Mouse (Mus musculus) heart, postnatal 0 days (tissue): ENCODE results near the gene 4930415O20Rik. TPM values are rescaled to one million over a fixed set of nuclear protein-coding genes. Genes with fewer than 3 reads are reported as not detected.
A peak's percentile ranks its signal among the peaks of the same experiment; 100 is the strongest.

Experiments used
- ATAC-seq: fragments of 200-750 bp; cut with Nextera tagmentation; 2 replicates; pipeline ENCODE4 v1.8.0; 2017; ENCODE audit warnings: low read depth, moderate number of reproducible peaks, moderate library complexity; ENCODE audit not compliant: insufficient read depth
- DNase-seq: peaks from one replicate; pipeline ENCODE4 v3.0.0-alpha.2; 2016; ENCODE audit warnings: low spot score
- H3K27ac ChIP-seq: fragments of 300-500 bp; sonication (generic); 2 replicates; pipeline ENCODE4 v1.5.1; 2014; ENCODE audit warnings: low read depth, mild to moderate bottlenecking
- H3K27me3 ChIP-seq: fragments of 300-500 bp; sonication (generic); 2 replicates; pipeline ENCODE4 v1.6.1; 2014; ENCODE audit warnings: low read length, mixed read lengths; ENCODE audit not compliant: control insufficient read depth, insufficient read depth
- H3K36me3 ChIP-seq: fragments of 300-500 bp; sonication (generic); replicated peaks from 2 replicates; pipeline ENCODE4 v1.6.1; 2014; ENCODE audit warnings: low read length, mixed read lengths; ENCODE audit not compliant: control insufficient read depth, insufficient read depth
- H3K4me1 ChIP-seq: fragments of 300-500 bp; sonication (generic); 2 replicates; pipeline ENCODE4 v1.6.1; 2014; ENCODE audit warnings: antibody characterized with exemption; ENCODE audit not compliant: control insufficient read depth, insufficient read depth
- H3K4me2 ChIP-seq: fragments of 300-500 bp; sonication (generic); 2 replicates; pipeline ENCODE4 v1.6.1; 2014; ENCODE audit warnings: low read depth, mild to moderate bottlenecking, low read length, moderate library complexity
- H3K4me3 ChIP-seq: fragments of 300-500 bp; sonication (generic); 2 replicates; pipeline ENCODE4 v1.5.1; 2014; ENCODE audit warnings: low read depth, low read length
- H3K9ac ChIP-seq: fragments of 300-500 bp; sonication (generic); replicated peaks from 2 replicates; pipeline ENCODE4 v1.6.1; 2014; ENCODE audit warnings: low read depth, low read length, mixed read lengths
- H3K9me3 ChIP-seq: fragments of 300-500 bp; sonication (generic); replicated peaks from 2 replicates; pipeline ENCODE4 v1.6.1; 2016; ENCODE audit warnings: low read length; ENCODE audit not compliant: control insufficient read depth
- CTCF ChIP-seq: IDR thresholded peaks from 2 replicates; pipeline ENCODE4 v1.5.1; 2016; ENCODE audit warnings: antibody characterized with exemption, control low read depth, low read depth
- EP300 ChIP-seq: IDR thresholded peaks from 2 replicates; pipeline ENCODE4 v1.6.1; 2016; ENCODE audit warnings: antibody characterized with exemption, low read depth
- WGBS: fragments of 180-500 bp; shearing (Covaris S2); extraction: QIAGEN DNeasy Blood & Tissue Kit; methylation state at CpG from one replicate; pipeline ENCODE4 v1.1.7; 2014; 5-methylcytosine and 5-hydroxymethylcytosine counted together
- polyA plus RNA-seq: library from polyadenylated mRNA; unstranded; fragments of >200 nt; fragmentation: Nextera tagmentation; extraction: Ambion mirVana; gene quantifications from 2 replicates; pipeline ENCODE4 v1.2.1, GENCODE M21; 2015
- total RNA-seq: library from RNA; depleted of rRNA; stranded (reverse); fragments of >200 nt; gene quantifications from 2 replicates; pipeline ENCODE4 v1.2.3, GENCODE M21; 2014; ENCODE audit warnings: low replicate concordance

The 4930415O20Rik gene
- total and polyA plus RNA-seq, 2 experiments from 2014 or later, result 0.30 TPM; not detected in 1

DNA sequence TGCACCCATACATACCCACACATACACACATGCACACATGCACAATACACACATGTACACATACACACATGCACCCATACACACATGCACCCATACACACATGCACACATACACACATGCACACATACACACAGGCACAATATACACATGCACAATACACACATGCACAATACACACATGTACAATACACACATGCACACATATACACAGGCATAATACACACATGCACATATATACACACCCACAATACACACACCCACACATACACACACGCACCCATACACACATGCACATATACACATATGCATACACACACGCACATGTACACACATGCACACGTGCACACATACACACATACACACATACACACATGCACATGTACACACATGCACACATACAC, 41.4 kb downstream of the 4930415O20Rik start:
- ATAC-seq (no peak), DNase-seq (no peak)
- Histone ChIP-seq H3K4me2 (no peak overlapping the region), H3K4me1 (peaks cover 15% of the 10 kb centered on the region), H3K36me3 (no peaks in the 10 kb centered on the region), H3K4me3 (no peak overlapping the region), H3K9me3 (no peaks in the 10 kb centered on the region), H3K9ac (no peak overlapping the region), H3K27ac (no peak overlapping the region), H3K27me3 (no peaks in the 10 kb centered on the region)
- WGBS, result 98% methylated on average over 3 of the region's 3 CpGs
- no peak for TF ChIP-seq EP300

DNA sequence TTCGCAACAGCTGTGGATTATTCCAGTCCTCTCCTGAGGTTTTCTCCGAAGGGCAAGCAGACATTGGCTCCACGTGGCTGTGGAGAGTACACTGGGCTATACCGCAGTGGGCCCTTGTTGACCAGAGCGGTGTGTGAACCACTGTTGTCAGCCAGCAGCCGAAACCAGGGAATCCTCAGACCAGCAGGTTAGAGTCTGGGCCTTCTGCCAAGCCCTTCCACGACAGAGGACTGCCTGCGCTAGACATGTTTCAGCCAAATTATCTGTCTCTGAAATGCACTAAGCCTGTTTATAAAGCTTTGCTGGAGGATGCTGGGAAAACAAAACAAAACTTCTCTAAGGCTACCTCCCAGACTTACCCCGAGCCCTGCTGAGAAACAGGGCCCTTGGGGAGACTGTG, 43.7 kb downstream of the 4930415O20Rik start:
- Histone ChIP-seq H3K27me3 (no peaks in the 10 kb centered on the region), H3K27ac (peak overlapping the region; percentile 5), H3K4me2 (no peak overlapping the region), H3K9me3 (no peaks in the 10 kb centered on the region), H3K36me3 (no peaks in the 10 kb centered on the region), H3K4me1 (peaks cover 10% of the 10 kb centered on the region; the same call in 1 of the 2 replicates), H3K4me3 (no peak overlapping the region), H3K9ac (no peak overlapping the region)
- no peak for DNase-seq
- ATAC-seq, result peak; percentile 27; the same call in 1 of the 2 replicates
- TF ChIP-seq CTCF (no peak), EP300 (no peak)
- WGBS, result 26% methylated on average over 9 of the region's 9 CpGs

DNA sequence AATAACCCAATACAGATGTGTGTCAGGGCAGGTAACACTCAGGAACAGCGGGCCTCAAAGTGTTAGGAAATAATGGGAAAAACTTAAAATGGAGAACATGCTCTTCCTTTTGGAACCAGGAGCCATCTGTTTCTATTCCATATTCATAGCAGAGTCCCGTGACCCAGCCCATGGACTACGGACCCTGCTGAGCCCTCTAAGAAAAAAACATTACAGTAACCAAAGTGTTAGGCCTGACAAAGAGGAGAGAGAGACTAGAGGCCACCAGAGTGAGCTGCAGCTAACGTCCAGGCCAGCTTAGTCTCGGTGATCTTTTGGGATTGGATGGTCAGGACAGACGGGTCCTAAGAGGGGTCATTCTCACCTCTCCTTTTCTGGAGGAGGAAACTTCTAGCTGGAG, 44.2 kb downstream of the 4930415O20Rik start:
- TF ChIP-seq CTCF (no peak), EP300 (no peak)
- Histone ChIP-seq H3K4me3 (no peak overlapping the region), H3K4me1 (peaks cover 10% of the 10 kb centered on the region; the same call in 1 of the 2 replicates), H3K36me3 (no peaks in the 10 kb centered on the region), H3K9me3 (no peaks in the 10 kb centered on the region), H3K9ac (no peak overlapping the region), H3K27ac (peak overlapping the region; percentile 5; the same call in 1 of the 2 replicates), H3K27me3 (no peaks in the 10 kb centered on the region), H3K4me2 (no peak overlapping the region)
- ATAC-seq (no peak), DNase-seq (no peak)
- 59% methylated on average over 6 of the region's 6 CpGs for WGBS

DNA sequence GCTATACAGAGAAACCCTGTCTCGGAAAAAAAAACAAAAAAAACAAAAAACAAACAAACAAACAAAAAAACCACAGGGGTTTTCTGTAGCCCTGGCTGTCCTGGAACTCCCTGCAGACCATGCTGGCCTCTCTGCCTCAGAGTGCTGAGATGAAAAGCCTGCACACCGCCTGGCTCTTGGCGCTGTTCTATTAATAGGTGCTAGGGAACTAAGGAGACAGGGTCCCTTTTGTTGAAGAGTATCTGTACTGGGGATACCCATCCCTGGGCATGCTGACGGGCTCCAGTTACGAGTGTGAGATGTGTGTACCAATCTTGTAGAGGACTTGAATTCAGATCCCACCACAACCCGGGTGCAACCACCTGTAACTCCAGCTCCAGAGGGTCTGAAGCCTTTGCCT, 44.9 kb downstream of the 4930415O20Rik start:
- WGBS, result 48% methylated on average over 6 of the region's 6 CpGs
- ATAC-seq, result no peak; the same call in 1 of the 2 replicates
- Histone ChIP-seq H3K36me3 (no peaks in the 10 kb centered on the region), H3K9me3 (no peaks in the 10 kb centered on the region), H3K9ac (no peak overlapping the region), H3K4me1 (peaks cover 10% of the 10 kb centered on the region; the same call in 1 of the 2 replicates), H3K4me2 (no peak overlapping the region), H3K4me3 (no peak overlapping the region), H3K27ac (no peak overlapping the region), H3K27me3 (no peaks in the 10 kb centered on the region)
- no peak for DNase-seq
- TF ChIP-seq CTCF (no peak), EP300 (no peak)

DNA sequence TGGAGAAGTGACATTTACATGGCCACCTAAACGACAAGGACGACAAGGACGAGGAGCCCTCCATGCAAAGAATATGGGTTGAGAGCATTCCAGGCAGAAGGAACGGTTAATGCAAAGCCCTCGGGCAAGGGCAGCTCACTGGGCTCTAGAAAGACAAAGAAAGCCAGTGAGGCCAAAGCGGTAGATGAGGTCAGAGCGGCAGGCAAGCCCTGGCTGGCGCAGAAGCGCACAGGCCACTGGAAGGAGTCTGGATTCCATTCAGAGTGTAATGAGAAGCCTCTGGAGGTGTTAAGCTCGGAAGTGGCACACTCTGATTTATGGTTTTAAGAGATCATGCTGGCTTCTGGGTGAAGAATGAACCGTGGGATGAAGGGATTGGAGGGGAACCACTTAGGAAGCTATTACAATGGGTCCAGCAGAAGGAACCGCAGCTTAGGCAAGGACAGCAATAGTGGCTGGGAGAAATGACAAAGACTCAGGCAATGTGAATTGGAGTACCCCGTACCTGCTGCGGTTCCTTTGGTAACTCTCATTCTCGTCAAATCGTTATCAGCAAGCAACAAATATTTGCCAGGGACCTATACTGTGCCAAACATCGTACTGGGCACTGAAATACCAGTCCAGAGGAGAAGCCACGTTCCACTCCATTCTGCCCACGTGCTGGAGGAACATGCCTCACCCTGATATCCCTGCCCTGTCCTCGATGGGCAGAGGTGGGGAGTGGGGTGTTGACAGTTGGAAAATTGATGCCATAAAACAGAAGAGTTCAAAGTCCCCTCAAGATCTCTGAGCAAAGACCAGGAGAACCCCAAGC, 45.8 kb downstream of the 4930415O20Rik start:
- H3K27me3 ChIP-seq, result no peaks in the 10 kb centered on the region
- DNase-seq, result no peak
- TF ChIP-seq EP300, result no peak
- TF ChIP-seq CTCF, result no peak
- WGBS, result 30% methylated on average over 20 of the region's 20 CpGs
- H3K9me3 ChIP-seq, result no peaks in the 10 kb centered on the region
- 0 out of 2 replicates have a peak overlapping the region, but pooled peaks have one; percentile 32 for H3K4me2 ChIP-seq
- ATAC-seq, result peak; percentile 38; the same call in 1 of the 2 replicates
- H3K36me3 ChIP-seq, result no peaks in the 10 kb centered on the region
- no peak overlapping the region for H3K9ac ChIP-seq
- H3K27ac ChIP-seq, result peak overlapping the region; percentile 62
- H3K4me1 ChIP-seq, result peaks cover 10% of the 10 kb centered on the region; the same call in 1 of the 2 replicates
- no peak overlapping the region for H3K4me3 ChIP-seq
